Mouse (Mus musculus) bone marrow, adult 2 months (tissue): ENCODE measurements around the gene Jazf1. TPM values are rescaled to one million over a fixed set of nuclear protein-coding genes. Genes with fewer than 3 reads are reported as not detected.
A peak's percentile ranks its signal among the peaks of the same experiment; 100 is the strongest.

ENCODE experiments used
- H3K27ac ChIP-seq: fragments of 200-500 bp; 2 replicates; pipeline ENCODE4 v1.5.1; 2012; ENCODE audit warnings: low read depth, mild to moderate bottlenecking, control low read depth, inconsistent platforms, low read length; ENCODE audit not compliant: control insufficient read depth, poor library complexity, insufficient read depth
- H3K4me1 ChIP-seq: fragments of 200-500 bp; 2 replicates; pipeline ENCODE4 v1.6.1; 2011; ENCODE audit warnings: low read length; ENCODE audit not compliant: control insufficient read depth, insufficient read depth
- H3K4me3 ChIP-seq: fragments of 200-500 bp; replicated peaks from 2 replicates; pipeline ENCODE3; 2011; ENCODE audit warnings: mild to moderate bottlenecking, low read depth, low read length, control low read depth; ENCODE audit not compliant: control insufficient read depth
- CTCF ChIP-seq: fragments of 200-500 bp; IDR thresholded peaks from 2 replicates; pipeline ENCODE4 v1.5.1; 2011; ENCODE audit warnings: low read length, control low read depth; ENCODE audit not compliant: control insufficient read depth, insufficient read depth
- POLR2A ChIP-seq: fragments of 200-500 bp; IDR thresholded peaks from 2 replicates; pipeline ENCODE4 v1.6.1; 2011; ENCODE audit warnings: low read depth, mild to moderate bottlenecking, control low read depth, low read length, borderline replicate concordance; ENCODE audit not compliant: control insufficient read depth
- WGBS: fragments of 180-500 bp; shearing (Covaris S2); methylation state at CpG from one replicate; pipeline ENCODE4 v1.1.7; 2018; 5-methylcytosine and 5-hydroxymethylcytosine counted together
- polyA plus RNA-seq: library from polyadenylated mRNA; stranded (reverse); fragments of >200 nt; gene quantifications from 2 replicates; pipeline ENCODE4 v1.2.4, GENCODE M21; 2011; ENCODE audit warnings: low replicate concordance; ENCODE audit not compliant: missing spikeins, insufficient read depth, insufficient read length

The Jazf1 gene
- polyA plus RNA-seq, 1 experiment = not detected

DNA sequence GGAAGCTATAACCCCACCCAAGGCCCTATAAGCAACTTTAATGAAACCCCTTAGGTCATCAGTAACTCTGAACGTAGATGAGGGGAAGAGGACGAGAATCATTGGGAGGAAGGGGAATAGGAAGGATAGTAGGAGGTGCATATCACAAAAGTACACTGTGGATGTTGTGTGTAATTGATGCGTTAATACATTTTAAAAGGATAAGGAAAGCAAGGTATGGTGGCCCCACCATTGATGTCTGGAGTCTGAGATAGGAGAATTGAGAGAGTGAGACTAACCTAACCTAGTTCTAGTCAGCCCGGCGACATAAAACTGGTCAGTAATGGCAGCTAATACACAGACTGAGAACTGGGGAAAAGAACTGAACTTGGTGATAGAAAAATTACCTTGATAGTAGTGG lies 315.6 kb downstream of the Jazf1 start:
- Histone ChIP-seq H3K27ac (no peak overlapping the region), H3K4me3 (no peak overlapping the region), H3K4me1 (peaks cover under 1% of the 10 kb centered on the region; the same call in 1 of the 2 replicates)
- TF ChIP-seq POLR2A (no peak), CTCF (no peak)
- 89% methylated on average over 5 of the region's 5 CpGs for WGBS

DNA sequence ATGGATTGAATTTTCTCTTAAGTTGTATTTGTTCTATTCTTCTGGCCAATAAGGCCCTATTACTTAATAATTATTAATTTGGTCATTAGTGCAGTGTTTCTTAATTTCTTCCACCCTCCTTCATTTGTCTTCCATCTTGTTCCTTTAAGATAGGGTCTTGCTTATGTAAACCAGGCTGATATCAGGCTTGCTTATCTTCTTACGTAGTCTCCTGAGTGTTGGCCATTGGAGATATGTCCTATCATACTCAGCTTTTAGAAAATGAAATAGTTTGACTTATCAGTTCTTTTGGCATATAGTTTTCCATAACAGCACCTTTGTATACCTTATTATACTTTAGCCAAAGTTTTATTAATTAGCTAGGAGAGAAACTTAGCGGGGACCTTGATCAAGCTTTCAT lies 333.8 kb downstream of the Jazf1 start:
- H3K4me1 ChIP-seq = no peaks in the 10 kb centered on the region
- WGBS = 81% methylated on average over 2 of the region's 2 CpGs
- H3K27ac ChIP-seq = no peak overlapping the region
- no peak for TF ChIP-seq POLR2A
- no peak for TF ChIP-seq CTCF
- no peak overlapping the region for H3K4me3 ChIP-seq

DNA sequence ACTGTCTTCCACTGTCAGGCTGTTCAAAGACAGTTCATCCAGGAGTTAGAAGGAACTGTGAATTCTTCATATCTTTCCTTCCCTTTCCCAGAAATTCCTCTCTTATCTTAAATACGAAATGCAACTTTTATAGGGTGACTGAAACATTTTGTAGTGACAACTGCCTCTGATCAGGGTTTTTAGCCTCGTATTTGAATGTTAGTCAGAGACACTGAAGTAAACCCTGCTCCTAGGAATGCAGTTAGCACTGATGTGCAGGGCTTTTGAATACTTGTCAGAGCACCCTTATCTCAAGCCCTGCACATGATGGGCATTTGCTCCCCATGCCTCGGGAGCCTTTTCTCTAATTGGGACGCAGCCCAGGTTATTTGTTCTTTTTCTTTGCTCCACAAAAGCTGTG lies 338.1 kb downstream of the Jazf1 start:
- no peak overlapping the region for H3K27ac ChIP-seq
- H3K4me3 ChIP-seq = no peak overlapping the region
- TF ChIP-seq CTCF (no peak), POLR2A (no peak)
- no peaks in the 10 kb centered on the region for H3K4me1 ChIP-seq
- 76% methylated on average over 4 of the region's 4 CpGs for WGBS

DNA sequence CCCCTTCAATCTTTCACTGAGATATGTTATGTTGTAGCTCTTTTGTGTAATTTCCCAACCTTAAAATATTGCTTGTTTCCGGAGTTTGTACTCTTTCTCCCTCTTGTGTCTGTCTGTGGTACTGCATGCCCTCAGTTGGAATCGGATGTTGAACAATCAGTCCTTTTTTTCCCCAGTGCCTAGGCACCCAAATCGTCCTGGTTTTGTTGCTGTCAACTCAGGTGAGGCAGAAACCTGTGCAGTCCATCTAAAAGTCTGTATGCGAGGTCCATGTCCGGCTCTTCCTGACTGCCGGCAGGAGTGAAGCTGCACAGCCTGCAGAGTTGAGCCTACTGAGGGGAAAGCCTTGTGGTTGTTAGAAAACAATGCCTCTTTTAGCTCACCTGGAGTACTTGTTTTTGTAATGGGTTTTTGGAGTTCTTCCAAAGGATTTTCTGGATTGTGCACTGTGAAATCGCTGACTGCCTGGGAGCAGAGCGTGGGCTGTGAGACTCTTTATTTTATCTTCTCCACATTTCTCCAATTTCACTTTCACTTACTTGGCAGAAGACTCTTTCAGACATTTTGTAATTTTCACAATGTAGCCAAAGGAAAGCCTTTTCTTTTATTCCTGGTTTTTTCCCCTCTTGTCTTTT lies 343.5 kb downstream of the Jazf1 start:
- Histone ChIP-seq H3K4me1 (no peaks in the 10 kb centered on the region; the same call in 1 of the 2 replicates), H3K4me3 (no peak overlapping the region), H3K27ac (no peak overlapping the region)
- TF ChIP-seq POLR2A (no peak), CTCF (peak; percentile 30; the same call in 1 of the 2 replicates)
- WGBS = 51% methylated on average over 8 of the region's 8 CpGs

Other genes with a start within 250 kb of the Jazf1 start
- 0.93 and 4.0 TPM in 2 replicates for gene Creb5, start 218.6 kb upstream of the Jazf1 start, polyA plus RNA-seq